Mouse (Mus musculus) C3H10T1/2 (cell line): ENCODE measurements around the gene Rassf3. TPM values are rescaled to one million over a fixed set of nuclear protein-coding genes. Genes with fewer than 3 reads are reported as not detected.

Experiments used
- polyA plus RNA-seq, 2 experiments: library from polyadenylated mRNA; unstranded; fragments of >200 nt; fragmentation: generic; extraction: Trizol; gene quantifications; one replicate each; pipeline ENCODE4 v1.2.1; 2012; ENCODE audit warnings: missing spikeins in 2 of 2

Rassf3 gene
- polyA plus RNA-seq = 1 to 10 TPM in 1 of 2 experiments, under 1 TPM in 1; 0.33 to 5.2 TPM

GRCm38 (mm10) chr10:121476190-121476967, at the start of gene Rassf3:
Gene Rassf3, minus strand, starts transcription at chr10:121476347.

GRCm38 (mm10) chr10:121364801-121365564, 111.2 kb downstream of the Rassf3 start, which contains the start of gene Gns:
Gene Gns, plus strand, starts transcription at chr10:121365090.

Other genes with a start within 250 kb of the Rassf3 start
- not detected for gene Tbc1d30, start 125.1 kb downstream of the Rassf3 start, polyA plus RNA-seq
- 100 to 1,000 TPM in 1 of 2 experiments, 10 to 100 TPM in 1; 50.7 to 139 TPM for gene Gns, start 111.3 kb downstream of the Rassf3 start, polyA plus RNA-seq
- 10 to 100 TPM in 1 of 2 experiments, under 1 TPM in 1; 0.96 to 10.5 TPM for gene Tbk1, start 110.4 kb upstream of the Rassf3 start, polyA plus RNA-seq
- gene Xpot, start 150.0 kb upstream of the Rassf3 start, polyA plus RNA-seq = 10 to 100 TPM in 1 of 2 experiments, 1 to 10 TPM in 1; 8.1 to 22.0 TPM
- not detected for gene D930020B18Rik, start 165.2 kb upstream of the Rassf3 start, polyA plus RNA-seq